Mouse (Mus musculus) adrenal gland, postnatal 0 days (tissue): ENCODE results near the gene Cd81. TPM values are rescaled to one million over a fixed set of nuclear protein-coding genes. Genes with fewer than 3 reads are reported as not detected.

Source experiments
- polyA plus RNA-seq: library from polyadenylated mRNA; unstranded; fragments of >200 nt; fragmentation: Nextera tagmentation; extraction: Ambion mirVana; gene quantifications from 2 replicates; pipeline ENCODE4 v1.2.1, GENCODE M21; 2015

Gene Cd81
- polyA plus RNA-seq, result 839 and 1,109 TPM in 2 replicates

DNA sequence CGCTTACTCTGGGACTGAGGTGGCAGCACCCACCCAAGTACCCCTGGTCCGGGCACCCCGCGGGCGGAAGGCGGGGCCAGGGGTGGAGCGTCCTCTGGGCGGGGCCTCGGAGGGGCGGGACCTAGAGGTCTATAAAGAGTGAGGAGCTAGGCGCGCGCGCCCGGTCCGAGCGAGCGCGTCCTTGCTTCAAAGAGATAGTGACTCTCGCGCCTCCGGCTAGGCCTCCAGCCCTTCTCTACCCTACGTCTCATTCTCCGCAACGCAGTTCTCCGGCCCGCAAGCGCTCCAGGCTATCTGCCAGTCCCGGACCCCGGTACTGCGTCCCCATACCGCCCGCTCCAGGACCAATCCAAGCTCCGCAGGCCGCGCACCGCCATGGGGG, at the start of gene Cd81:
Cd81 (plus strand) TSS at position 114 of the 382 bp plus-strand sequence.

DNA sequence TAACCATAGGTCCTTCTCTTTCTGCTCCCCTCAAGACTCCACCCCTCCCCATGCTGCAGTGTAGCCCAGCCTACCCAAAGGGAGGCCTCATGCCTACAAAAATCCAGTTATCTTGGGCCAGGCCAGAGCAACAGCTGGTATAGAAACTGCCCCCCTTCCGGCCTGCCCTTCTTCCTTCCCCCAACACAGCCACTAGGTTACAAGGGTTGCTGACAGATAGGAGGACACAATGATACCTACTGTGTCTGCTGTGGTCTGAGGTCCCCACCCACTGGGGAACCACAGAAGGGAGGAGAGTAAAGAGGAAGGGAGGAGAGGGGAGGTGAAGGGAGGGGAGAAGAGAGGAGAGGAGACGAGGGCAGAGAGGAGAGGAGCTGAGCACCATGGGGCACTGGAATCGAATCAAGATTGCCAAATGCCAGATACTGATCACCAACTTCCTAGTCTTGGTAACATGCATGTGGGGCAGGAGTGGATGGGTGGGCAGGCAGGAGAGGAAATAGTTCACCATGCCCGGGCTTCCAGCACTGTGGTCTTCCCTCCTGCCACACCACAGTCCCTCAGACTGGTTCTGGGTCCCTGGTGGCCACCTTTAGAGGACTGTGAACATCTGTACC, 47.7 kb upstream of the Cd81 start, which contains the start of gene Tspan32:
Tspan32 (plus strand) TSS at position 320 of the 617 bp plus-strand sequence.

DNA sequence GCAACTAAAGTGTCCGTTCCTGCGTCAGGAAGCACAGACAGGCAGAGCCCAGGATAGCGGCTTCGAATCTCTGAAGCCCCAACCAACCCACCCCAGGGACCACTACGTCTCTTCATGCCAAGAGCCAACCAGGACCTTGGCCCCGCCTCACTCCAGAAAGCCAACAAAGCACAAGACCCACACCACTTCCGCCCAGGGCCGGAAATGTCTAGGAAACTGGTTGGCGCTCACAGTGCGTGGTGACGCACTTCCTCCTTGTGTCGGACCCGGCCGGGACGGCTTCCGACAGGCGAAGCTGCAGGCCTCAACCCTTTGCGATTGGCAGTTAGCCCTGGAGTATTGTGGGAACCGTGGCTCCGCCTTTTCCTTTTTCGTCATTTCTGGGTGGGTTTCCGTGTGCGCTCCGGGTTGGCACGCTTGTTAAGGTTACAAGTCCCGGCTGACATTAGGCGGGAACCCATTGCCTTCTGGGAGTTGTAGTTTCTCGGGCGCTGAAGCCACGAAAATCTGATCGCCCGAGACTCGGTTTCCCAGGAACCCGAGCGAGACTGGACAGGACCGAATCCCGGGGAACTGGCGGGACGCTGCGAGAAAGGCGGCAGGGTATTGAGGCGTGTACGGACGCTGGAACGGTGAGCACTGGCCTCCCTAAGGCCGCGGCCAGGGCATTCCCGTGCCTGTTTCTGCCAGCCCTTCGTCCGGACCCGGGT, 16.5 kb downstream of the Cd81 start, which contains the start of gene Tssc4:
Tssc4 (plus strand) TSS at position 368 of the 710 bp plus-strand sequence.

DNA sequence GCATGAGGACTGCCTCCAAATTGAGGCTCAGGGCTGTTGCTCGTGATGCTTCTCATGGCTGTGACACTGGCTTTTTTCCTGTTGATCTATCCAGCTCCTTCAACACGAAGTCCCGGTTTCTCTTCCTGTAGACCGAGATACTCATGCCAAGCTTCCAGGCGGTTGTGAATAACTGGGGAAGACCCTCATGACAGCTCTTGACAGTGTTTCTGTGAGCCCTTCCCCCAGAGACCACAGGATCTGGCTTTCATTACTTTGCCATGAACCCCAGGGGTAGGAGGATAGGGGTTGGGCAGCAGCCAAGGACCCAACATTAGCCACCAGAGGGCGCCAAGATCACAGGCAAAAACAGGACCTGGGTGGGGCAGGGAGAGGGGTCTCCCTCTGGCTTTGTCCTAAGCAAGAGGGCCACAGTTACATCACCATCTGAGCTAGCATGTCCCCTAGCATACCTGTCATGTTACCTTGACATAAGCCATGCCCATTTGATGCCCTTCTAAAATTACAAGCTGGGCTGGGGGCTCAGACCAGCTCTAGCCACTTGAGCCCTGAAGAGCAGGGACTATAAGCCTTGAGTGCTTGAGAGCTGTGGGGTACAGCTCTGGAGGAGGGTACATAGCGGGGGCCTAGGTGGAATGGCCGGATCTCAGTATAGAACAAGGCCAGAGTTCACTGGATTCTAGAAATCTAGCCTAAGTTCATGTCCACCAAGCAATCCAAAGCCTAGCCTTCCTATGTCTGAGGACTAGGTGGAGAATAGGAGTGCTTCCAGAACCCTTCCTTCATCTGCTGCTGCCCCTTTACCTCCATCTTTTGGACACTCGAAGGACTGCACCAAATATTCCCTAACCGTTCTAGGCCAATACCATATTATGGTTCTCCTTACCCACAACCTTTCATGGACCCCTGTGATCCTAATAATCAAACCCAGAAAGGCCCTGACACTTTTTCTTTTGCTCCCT, 42.3 kb downstream of the Cd81 start, which contains the start of gene Trpm5:
Trpm5 (minus strand) TSS at position 51 of the 962 bp plus-strand sequence.

DNA sequence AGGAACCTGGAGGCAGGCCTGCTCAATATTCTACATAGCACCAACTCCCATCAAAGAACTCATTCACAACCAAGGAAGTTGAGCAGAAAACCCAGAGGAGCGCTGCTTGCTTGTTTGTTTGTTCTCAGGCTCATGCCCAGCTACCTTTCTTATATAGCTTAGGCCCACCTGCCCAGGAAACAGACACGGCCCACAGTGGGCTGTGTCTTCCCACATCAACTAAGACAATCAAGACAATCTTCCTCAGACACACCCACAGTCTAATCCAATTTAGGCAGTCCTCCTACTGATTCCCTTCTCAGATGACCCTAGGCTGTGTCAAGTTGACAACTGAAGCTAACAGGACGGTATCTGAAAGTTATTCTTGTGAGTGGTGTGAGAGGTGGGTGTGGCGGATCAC, 53.5 kb downstream of the Cd81 start, which contains the start of gene Kcnq1:
Kcnq1 (plus strand) TSS at position 301 of the 400 bp plus-strand sequence.

Other genes with a start within 250 kb of the Cd81 start
- gene Th, start 121.6 kb upstream of the Cd81 start, polyA plus RNA-seq, result 459 and 756 TPM in 2 replicates
- 1.1 TPM in 2 replicates for gene Ascl2, start 83.5 kb upstream of the Cd81 start, polyA plus RNA-seq
- gene Tspan32, start 47.7 kb upstream of the Cd81 start, polyA plus RNA-seq, result 2.7 and 4.4 TPM in 2 replicates
- 55.7 and 58.1 TPM in 2 replicates for gene Tssc4, start 16.5 kb downstream of the Cd81 start, polyA plus RNA-seq
- gene Trpm5, start 41.9 kb downstream of the Cd81 start, polyA plus RNA-seq, result 7.4 and 10.7 TPM in 2 replicates
- gene Kcnq1, start 53.6 kb downstream of the Cd81 start, polyA plus RNA-seq, result 1.8 TPM in 2 replicates